Mouse (Mus musculus): ENCODE results near the gene Acy3. TPM values are rescaled to one million over a fixed set of nuclear protein-coding genes. Genes with fewer than 3 reads are reported as not detected.
A peak's percentile ranks its signal among the peaks of the same experiment; 100 is the strongest.
"Not testable (repeated sequence)": the region's sequence is repeated elsewhere in the genome, so short reads cannot be mapped to it uniquely, and the experiment has no call there.

Acy3 gene
- polyA plus RNA-seq, 1 experiment from 2014 or later = 3.2 TPM

GRCm38 (mm10) chr19:4036327-4037045 lies 50.1 kb downstream of the Acy3 start:
- no peak overlapping the region; the same call in 1 of the 2 replicates for H3K4me2 ChIP-seq (replicated peaks)
- H3K36me3 ChIP-seq = 0 out of 2 replicates have a peak, but pooled peaks cover 2% of the 10 kb centered on the region
- H3K4me1 ChIP-seq = peaks cover 9% of the 10 kb centered on the region
- no peak for ATAC-seq (ENCODE audit: low FRiP score, low read depth)
- H3K27me3 ChIP-seq (replicated peaks) = no peaks in the 10 kb centered on the region
- WGBS = 71% methylated on average over 12 of the region's 12 CpGs
- H3K27ac ChIP-seq = no peak overlapping the region
- H3K9me3 ChIP-seq = no peaks in the 10 kb centered on the region
- no peak overlapping the region for H3K4me3 ChIP-seq
- no peak overlapping the region for H3K9ac ChIP-seq

- peak overlapping the region; percentile 67 for H3K9ac ChIP-seq
- H3K27ac ChIP-seq = 0 out of 2 replicates have a peak overlapping the region, but pooled peaks have one; percentile 26
- WGBS = 29% methylated on average over 8 of the region's 8 CpGs
- peak; percentile 41; the same call in 1 of the 2 replicates for ATAC-seq (ENCODE audit: low FRiP score, low read depth)
- H3K9me3 ChIP-seq; H3K4me1 ChIP-seq; H3K36me3 ChIP-seq; H3K27me3 ChIP-seq (replicated peaks): not testable (repeated sequence)
- H3K4me2 ChIP-seq (replicated peaks) = peak overlapping the region; percentile 79
- H3K4me3 ChIP-seq = peak overlapping the region; percentile 53
Measured at GRCm38 (mm10) chr19:4037154-4037787, 50.9 kb downstream of the Acy3 start.

DNA sequence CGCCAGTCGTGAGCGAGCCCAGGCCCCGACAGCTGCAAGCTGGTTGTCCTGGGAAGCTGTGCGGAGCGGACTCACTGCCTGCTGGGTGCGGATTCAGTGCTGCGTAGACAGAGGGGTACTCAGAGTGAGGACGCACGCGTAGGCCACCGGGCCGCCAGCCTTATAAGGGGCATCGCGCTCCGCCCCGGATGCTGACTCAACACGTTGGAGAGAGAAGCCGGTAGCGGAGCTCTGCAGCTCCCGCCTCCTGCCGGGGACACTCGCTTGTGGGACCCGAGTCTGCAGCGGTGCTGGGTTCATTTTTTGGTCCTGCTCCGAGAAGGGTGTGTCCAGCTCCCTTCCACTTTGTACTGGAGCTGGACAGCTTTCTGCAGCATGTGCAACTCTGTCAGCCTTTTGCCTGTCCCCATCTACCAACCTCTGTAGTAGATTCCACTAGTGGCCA lies 51.4 kb downstream of the Acy3 start, which contains the start of gene Gstp1:
Gstp1 (minus strand) TSS at position 198 of the 445 bp plus-strand sequence.
- Histone ChIP-seq H3K27ac (0 out of 2 replicates have a peak within 1 kb of the TSS, but pooled peaks have one; percentile 26), H3K4me2 (replicated peaks) (peak within 1 kb of the TSS; percentile 79), H3K9me3 (no peaks in the 10 kb centered on the region), H3K4me3 (peak within 1 kb of the TSS; percentile 53), H3K9ac (peak within 1 kb of the TSS; percentile 67), H3K36me3 (0 out of 2 replicates have a peak, but pooled peaks cover 2% of the 10 kb centered on the region), H3K27me3 (replicated peaks) (no peaks in the 10 kb centered on the region), H3K4me1 (peaks cover 9% of the 10 kb centered on the region)
- WGBS = under 1% methylated on average over 26 of the region's 26 CpGs
- ATAC-seq (ENCODE audit: low FRiP score, low read depth) = peak; percentile 82

Other genes with a start within 250 kb of the Acy3 start
- gene Kmt5b, start 219.1 kb upstream of the Acy3 start, polyA plus RNA-seq (2016; fragmentation: Nextera tagmentation; extraction: Ambion mirVana) = 53.1 and 55.3 TPM in 2 replicates
- gene Chka, start 134.8 kb upstream of the Acy3 start, polyA plus RNA-seq (2016; fragmentation: Nextera tagmentation; extraction: Ambion mirVana) = 62.7 and 65.2 TPM in 2 replicates
- gene Tcirg1, start 79.4 kb upstream of the Acy3 start, polyA plus RNA-seq (2016; fragmentation: Nextera tagmentation; extraction: Ambion mirVana) = 19.7 and 22.0 TPM in 2 replicates
- gene Ndufs8, start 73.8 kb upstream of the Acy3 start, polyA plus RNA-seq (2016; fragmentation: Nextera tagmentation; extraction: Ambion mirVana) = 226 and 234 TPM in 2 replicates
- gene Aldh3b1, start 56.8 kb upstream of the Acy3 start, polyA plus RNA-seq (2016; fragmentation: Nextera tagmentation; extraction: Ambion mirVana) = 0.84 and 0.87 TPM in 2 replicates
- gene Unc93b1, start 51.4 kb upstream of the Acy3 start, polyA plus RNA-seq (2016; fragmentation: Nextera tagmentation; extraction: Ambion mirVana) = 8.4 and 11.1 TPM in 2 replicates
- not detected in 2 replicates for gene Aldh3b3, start 27.9 kb upstream of the Acy3 start, polyA plus RNA-seq (2016; fragmentation: Nextera tagmentation; extraction: Ambion mirVana)
- gene Aldh3b2, start 14.2 kb upstream of the Acy3 start, polyA plus RNA-seq (2016; fragmentation: Nextera tagmentation; extraction: Ambion mirVana) = 0.65 and 0.68 TPM in 2 replicates
- gene Tbx10, start 6.2 kb downstream of the Acy3 start, polyA plus RNA-seq (2016; fragmentation: Nextera tagmentation; extraction: Ambion mirVana) = not detected in 2 replicates
- gene Nudt8, start 14.0 kb downstream of the Acy3 start, polyA plus RNA-seq (2016; fragmentation: Nextera tagmentation; extraction: Ambion mirVana) = 20.6 and 22.8 TPM in 2 replicates
- 4.3 TPM in 2 replicates for gene Gm49405, start 14.1 kb downstream of the Acy3 start, polyA plus RNA-seq (2016; fragmentation: Nextera tagmentation; extraction: Ambion mirVana)
- gene Doc2g, start 16.7 kb downstream of the Acy3 start, polyA plus RNA-seq (2016; fragmentation: Nextera tagmentation; extraction: Ambion mirVana) = 4.5 and 6.0 TPM in 2 replicates
- 201 and 209 TPM in 2 replicates for gene Ndufv1, start 26.2 kb downstream of the Acy3 start, polyA plus RNA-seq (2016; fragmentation: Nextera tagmentation; extraction: Ambion mirVana)
- gene Gstp1, start 51.4 kb downstream of the Acy3 start, polyA plus RNA-seq (2016; fragmentation: Nextera tagmentation; extraction: Ambion mirVana) = 349 and 353 TPM in 2 replicates
- gene Gstp2, start 59.5 kb downstream of the Acy3 start, polyA plus RNA-seq (2016; fragmentation: Nextera tagmentation; extraction: Ambion mirVana) = 1.8 and 2.8 TPM in 2 replicates
- not detected in 2 replicates for gene Gstp3, start 73.0 kb downstream of the Acy3 start, polyA plus RNA-seq (2016; fragmentation: Nextera tagmentation; extraction: Ambion mirVana)
- not detected in 2 replicates for gene Cabp2, start 95.0 kb downstream of the Acy3 start, polyA plus RNA-seq (2016; fragmentation: Nextera tagmentation; extraction: Ambion mirVana)
- 73.6 and 75.9 TPM in 2 replicates for gene Cdk2ap2, start 110.6 kb downstream of the Acy3 start, polyA plus RNA-seq (2016; fragmentation: Nextera tagmentation; extraction: Ambion mirVana)
- gene Pitpnm1, start 113.4 kb downstream of the Acy3 start, polyA plus RNA-seq (2016; fragmentation: Nextera tagmentation; extraction: Ambion mirVana) = 26.2 and 27.8 TPM in 2 replicates
- gene Aip, start 139.3 kb downstream of the Acy3 start, polyA plus RNA-seq (2016; fragmentation: Nextera tagmentation; extraction: Ambion mirVana) = 67.3 and 69.4 TPM in 2 replicates
- not detected in 2 replicates for gene Gpr152, start 153.2 kb downstream of the Acy3 start, polyA plus RNA-seq (2016; fragmentation: Nextera tagmentation; extraction: Ambion mirVana)
- 0.13 and 0.19 TPM in 2 replicates for gene Cabp4, start 157.5 kb downstream of the Acy3 start, polyA plus RNA-seq (2016; fragmentation: Nextera tagmentation; extraction: Ambion mirVana)
- gene Coro1b, start 162.0 kb downstream of the Acy3 start, polyA plus RNA-seq (2016; fragmentation: Nextera tagmentation; extraction: Ambion mirVana) = 128 and 131 TPM in 2 replicates
- gene Ptprcap, start 167.0 kb downstream of the Acy3 start, polyA plus RNA-seq (2016; fragmentation: Nextera tagmentation; extraction: Ambion mirVana) = 0.92 and 0.94 TPM in 2 replicates
- 62.3 and 71.7 TPM in 2 replicates for gene Rps6kb2, start 176.8 kb downstream of the Acy3 start, polyA plus RNA-seq (2016; fragmentation: Nextera tagmentation; extraction: Ambion mirVana)
- 3.9 and 4.8 TPM in 2 replicates for gene Carns1, start 188.9 kb downstream of the Acy3 start, polyA plus RNA-seq (2016; fragmentation: Nextera tagmentation; extraction: Ambion mirVana)
- 1.1 and 1.4 TPM in 2 replicates for gene Tbc1d10c, start 204.7 kb downstream of the Acy3 start, polyA plus RNA-seq (2016; fragmentation: Nextera tagmentation; extraction: Ambion mirVana)
- 753 and 767 TPM in 2 replicates for gene Ppp1ca, start 205.5 kb downstream of the Acy3 start, polyA plus RNA-seq (2016; fragmentation: Nextera tagmentation; extraction: Ambion mirVana)
- gene Rad9a, start 215.1 kb downstream of the Acy3 start, polyA plus RNA-seq (2016; fragmentation: Nextera tagmentation; extraction: Ambion mirVana) = 25.9 and 34.0 TPM in 2 replicates
- gene Clcf1, start 227.7 kb downstream of the Acy3 start, polyA plus RNA-seq (2016; fragmentation: Nextera tagmentation; extraction: Ambion mirVana) = 0.87 and 0.95 TPM in 2 replicates
- gene AC109138.7, start 227.8 kb downstream of the Acy3 start, polyA plus RNA-seq (2016; fragmentation: Nextera tagmentation; extraction: Ambion mirVana) = not detected in 2 replicates
- gene Pold4, start 245.3 kb downstream of the Acy3 start, polyA plus RNA-seq (2016; fragmentation: Nextera tagmentation; extraction: Ambion mirVana) = 18.7 and 19.8 TPM in 2 replicates

All from neural tube, embryonic 12.5 days (tissue).